ENCODE assay signal across 16 mouse cellular contexts in genomic region chr17:13715511-13715910, GRCm38 (mm10). TPM values are rescaled to one million over a fixed set of nuclear protein-coding genes. Genes with fewer than 3 reads are reported as not detected.
A peak's percentile ranks its signal among the peaks of the same experiment; 100 is the strongest.
DNase-seq lines count a peak whose midpoint lies in the region; ATAC-seq and TF ChIP-seq lines count a peak whose summit lies in the region.
"Had no signal": no experiment of that assay in that cellular context is flagged by ENCODE, and none has a peak within 500 bp of the region (broad histone marks: within the 10 kb centered on the region; RNA-seq: fewer than 3 reads in every experiment).

No protein-coding gene starts in this region.

- 68% methylated on average over 9 of the region's 9 CpGs for WGBS in limb, embryonic 15.5 days
- WGBS in limb, embryonic 10.5 days, result 67% methylated on average over 9 of the region's 9 CpGs
- 60% methylated on average over 9 of the region's 9 CpGs for WGBS in heart, embryonic 10.5 days

- DNase-seq in limb, embryonic 10.5 days (ENCODE audit: low spot score), result no peak
- peak; percentile 80 for DNase-seq in 3134 (ENCODE audit: extremely low read depth, insufficient read length, low spot score)
- DNase-seq in CD4-positive helper T cell, adult 2 months (ENCODE audit: low read depth, low spot score), result peak; percentile 22
- DNase-seq in left cerebral cortex, adult 2 months (ENCODE audit: extremely low spot score in 1 of 2, low spot score in 2 of 2), result no peak
- no peak for DNase-seq in heart, embryonic 10.5 days (ENCODE audit: low spot score)
- DNase-seq: cerebellum, postnatal 36 days; layer of hippocampus, postnatal 36 days had no signal

- ATAC-seq in limb, embryonic 15.5 days (ENCODE audit: insufficient number of reproducible peaks, low FRiP score, low TSS enrichment, low read depth), result no peak
- 0 out of 2 replicates have a peak, but pooled peaks have one; percentile 41 for ATAC-seq in megakaryocyte-erythroid progenitor cell, adult 5-6 weeks (replicated peaks; ENCODE audit: low FRiP score, low TSS enrichment, poor library complexity, severe bottlenecking)
- ATAC-seq: Patski had no signal

- no peaks in the 10 kb centered on the region for H3K4me1 ChIP-seq in limb, embryonic 15.5 days
- H3K4me1 ChIP-seq in limb, embryonic 10.5 days, result no peaks in the 10 kb centered on the region
- H3K4me1 ChIP-seq in heart, embryonic 10.5 days, result peaks cover 17% of the 10 kb centered on the region
- H3K4me1 ChIP-seq: embryonic facial prominence, embryonic 13.5 days; forebrain, embryonic 10.5 days; heart, embryonic 15.5 days had no signal

- no peak overlapping the region for H3K4me3 ChIP-seq in limb, embryonic 15.5 days
- no peak overlapping the region for H3K4me3 ChIP-seq in limb, embryonic 10.5 days
- no peak overlapping the region for H3K4me3 ChIP-seq in left cerebral cortex, adult 2 months
- H3K4me3 ChIP-seq in heart, embryonic 10.5 days, result no peak overlapping the region
- H3K4me3 ChIP-seq: embryonic facial prominence, embryonic 13.5 days; forebrain, embryonic 10.5 days; heart, embryonic 15.5 days; kidney, embryonic 15.5 days had no signal

- no peak for TF ChIP-seq CTCF in left cerebral cortex, adult 2 months (IDR thresholded peaks at IDR 0.05)

- H3K4me2 ChIP-seq in limb, embryonic 15.5 days, result no peak overlapping the region
- H3K4me2 ChIP-seq: embryonic facial prominence, embryonic 13.5 days; heart, embryonic 15.5 days; hindbrain, embryonic 14.5 days; kidney, embryonic 15.5 days; midbrain, embryonic 11.5 days had no signal

- no peak overlapping the region for H3K9ac ChIP-seq in limb, embryonic 15.5 days
- H3K9ac ChIP-seq: embryonic facial prominence, embryonic 13.5 days; heart, embryonic 15.5 days; hindbrain, embryonic 14.5 days; kidney, embryonic 15.5 days had no signal

- no peaks in the 10 kb centered on the region for H3K36me3 ChIP-seq in limb, embryonic 15.5 days
- no peaks in the 10 kb centered on the region for H3K36me3 ChIP-seq in limb, embryonic 10.5 days
- H3K36me3 ChIP-seq in heart, embryonic 10.5 days, result no peaks in the 10 kb centered on the region
- H3K36me3 ChIP-seq: embryonic facial prominence, embryonic 13.5 days; forebrain, embryonic 10.5 days; heart, embryonic 15.5 days; kidney, embryonic 15.5 days had no signal

- 0 out of 2 replicates have a peak overlapping the region, but pooled peaks have one; percentile 17 for H3K27ac ChIP-seq in limb, embryonic 15.5 days
- H3K27ac ChIP-seq in limb, embryonic 10.5 days, result no peak overlapping the region
- H3K27ac ChIP-seq in left cerebral cortex, adult 2 months, result no peak overlapping the region
- no peak overlapping the region for H3K27ac ChIP-seq in heart, embryonic 10.5 days
- H3K27ac ChIP-seq: forebrain, embryonic 10.5 days; heart, embryonic 15.5 days; hindbrain, embryonic 14.5 days; kidney, embryonic 15.5 days had no signal

- intact Hi-C loops in left cerebral cortex, adult 2 months (cut with DNase I), result no loop called here

- H3K27me3 ChIP-seq in limb, embryonic 15.5 days, result no peaks in the 10 kb centered on the region
- no peaks in the 10 kb centered on the region for H3K27me3 ChIP-seq in limb, embryonic 10.5 days (ENCODE audit: low read depth, poor library complexity, severe bottlenecking)
- H3K27me3 ChIP-seq in heart, embryonic 10.5 days (ENCODE audit: insufficient read depth, poor library complexity, severe bottlenecking), result no peaks in the 10 kb centered on the region
- H3K27me3 ChIP-seq: heart, embryonic 15.5 days; kidney, embryonic 15.5 days; Patski had no signal

- H3K9me3 ChIP-seq in limb, embryonic 15.5 days, result no peaks in the 10 kb centered on the region
- no peaks in the 10 kb centered on the region for H3K9me3 ChIP-seq in limb, embryonic 10.5 days (replicated peaks)
- H3K9me3 ChIP-seq in heart, embryonic 10.5 days, result no peaks in the 10 kb centered on the region
- H3K9me3 ChIP-seq: embryonic facial prominence, embryonic 13.5 days; forebrain, embryonic 10.5 days; heart, embryonic 15.5 days; kidney, embryonic 15.5 days had no signal

RNA-seq across cellular contexts. Expression of gene Afdn, which starts 44.8 kb away (rescaled TPM):
- 71.2 and 79.9 TPM in 2 replicates for polyA plus RNA-seq in limb, embryonic 15.5 days (2015; fragmentation: Nextera tagmentation; extraction: Ambion mirVana)
- polyA plus RNA-seq in limb, embryonic 10.5 days (2016; fragmentation: Nextera tagmentation; extraction: Ambion mirVana), result 65.6 and 70.2 TPM in 2 replicates
- total RNA-seq in megakaryocyte-erythroid progenitor cell, adult 5-6 weeks (2014; fragmentation: Nextera tagmentation), result 0.59 and 3.3 TPM in 2 replicates
- total RNA-seq in megakaryocyte-erythroid progenitor cell, adult 5-6 weeks (2017), result 4.8 and 10.6 TPM in 2 replicates
- total RNA-seq in left cerebral cortex, adult 2 months (2021), result 100 to 1,000 TPM; 127 to 134 TPM
- 91.3 and 110 TPM in 2 replicates for polyA plus RNA-seq in heart, embryonic 10.5 days (2016; fragmentation: Nextera tagmentation; extraction: Ambion mirVana)

RNA-seq across cellular contexts. Expression of gene Tcte2, which starts 46.1 kb away (rescaled TPM):
- polyA plus RNA-seq in limb, embryonic 15.5 days (2015; fragmentation: Nextera tagmentation; extraction: Ambion mirVana), result 3.4 and 4.5 TPM in 2 replicates
- 2.6 and 3.3 TPM in 2 replicates for polyA plus RNA-seq in limb, embryonic 10.5 days (2016; fragmentation: Nextera tagmentation; extraction: Ambion mirVana)
- not detected in 2 replicates for total RNA-seq in megakaryocyte-erythroid progenitor cell, adult 5-6 weeks (2014; fragmentation: Nextera tagmentation)
- total RNA-seq in megakaryocyte-erythroid progenitor cell, adult 5-6 weeks (2017), result not detected in 2 replicates
- 10 to 100 TPM; 21.4 to 23.2 TPM for total RNA-seq in left cerebral cortex, adult 2 months (2021)
- 3.3 and 3.7 TPM in 2 replicates for polyA plus RNA-seq in heart, embryonic 10.5 days (2016; fragmentation: Nextera tagmentation; extraction: Ambion mirVana)

Comparison
In these comparisons a context has a peak if more than half of its experiments do, and no peak if none do; other contexts are left out.
1. DNase-seq: peak in 3134 (single experiment) and CD4-positive helper T cell, adult 2 months (single experiment); none in limb, embryonic 10.5 days (single experiment), left cerebral cortex, adult 2 months (0 of 2) and heart, embryonic 10.5 days (single experiment).